Mouse (Mus musculus): ENCODE measurements around the gene Pim2.

The Pim2 gene

DNA sequence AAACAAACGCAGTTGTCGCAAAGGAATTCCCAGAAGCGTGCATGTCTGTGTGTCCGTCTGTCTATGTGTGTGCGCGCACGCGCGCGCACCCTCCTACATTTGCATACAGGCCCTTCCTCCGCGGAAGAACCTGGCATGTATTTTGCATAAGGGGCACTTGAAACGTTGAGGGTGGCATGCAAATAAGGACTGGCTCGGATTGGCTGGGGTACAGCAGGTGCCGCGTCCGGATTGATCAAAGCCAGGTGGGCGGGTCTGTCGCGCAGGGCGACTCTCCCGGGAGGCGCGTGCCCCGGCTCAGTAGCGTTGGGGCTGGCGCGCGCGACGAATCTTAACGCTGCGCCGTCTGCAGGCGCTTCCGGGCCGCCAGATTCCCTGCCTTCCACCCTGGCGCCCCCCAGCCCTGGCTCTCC, at the start of gene Pim2:
Gene Pim2 (plus strand): TSS at position 256 of the 413 bp plus-strand sequence.
- DNase-seq (ENCODE audit: low spot score in 2 of 2) = peak; percentile 84 to 86

- no peak for DNase-seq (ENCODE audit: low spot score in 2 of 2)
These were observed 40.9 kb upstream of the Pim2 start for GRCm38 (mm10) chrX:7837146-7837545.

DNA sequence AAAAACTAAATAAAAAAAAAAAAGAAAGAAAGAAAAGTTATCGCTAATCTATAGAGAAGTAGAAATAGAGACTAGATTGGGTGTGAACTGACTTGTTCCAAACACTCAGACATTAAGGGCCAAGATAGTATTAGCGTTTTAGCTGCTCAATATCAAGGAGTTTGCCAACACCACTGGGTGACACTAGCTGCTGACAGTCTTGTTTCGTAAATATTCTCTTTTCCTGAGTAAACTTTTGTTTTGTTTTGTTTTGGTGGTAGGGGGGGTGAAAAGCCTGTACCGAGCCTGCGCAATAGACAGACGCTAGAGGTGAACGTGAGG, 37.3 kb upstream of the Pim2 start:
- no peak for DNase-seq (ENCODE audit: low spot score in 2 of 2)

- DNase-seq (ENCODE audit: low spot score in 2 of 2) = peak; percentile 92 to 94
These were observed 36.6 kb upstream of the Pim2 start, which contains the start of gene Otud5 for GRCm38 (mm10) chrX:7841163-7842162. Gene Otud5 (plus strand): TSS chrX:7841364.

DNA sequence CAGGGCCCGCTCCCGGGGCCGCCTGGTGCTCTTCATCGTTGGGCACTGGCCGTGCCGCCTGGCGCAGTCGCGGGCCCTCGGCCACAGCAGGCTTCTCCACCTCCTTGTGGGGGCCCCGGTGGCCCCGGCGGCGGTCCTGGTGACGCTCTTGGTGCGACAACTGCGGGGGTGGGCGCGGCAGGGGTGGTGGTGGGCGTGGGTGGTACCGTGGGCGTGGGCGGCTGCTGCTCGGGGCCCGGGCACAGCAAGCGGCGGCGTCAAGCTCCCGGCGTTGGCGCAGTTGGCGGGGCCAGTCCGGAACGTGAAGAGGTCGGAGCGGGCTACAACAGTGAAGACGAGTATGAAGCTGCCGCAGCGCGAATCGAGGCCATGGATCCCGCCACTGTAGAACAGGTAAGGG, 35.7 kb upstream of the Pim2 start:
- no peak for DNase-seq (ENCODE audit: low spot score in 2 of 2)

DNA sequence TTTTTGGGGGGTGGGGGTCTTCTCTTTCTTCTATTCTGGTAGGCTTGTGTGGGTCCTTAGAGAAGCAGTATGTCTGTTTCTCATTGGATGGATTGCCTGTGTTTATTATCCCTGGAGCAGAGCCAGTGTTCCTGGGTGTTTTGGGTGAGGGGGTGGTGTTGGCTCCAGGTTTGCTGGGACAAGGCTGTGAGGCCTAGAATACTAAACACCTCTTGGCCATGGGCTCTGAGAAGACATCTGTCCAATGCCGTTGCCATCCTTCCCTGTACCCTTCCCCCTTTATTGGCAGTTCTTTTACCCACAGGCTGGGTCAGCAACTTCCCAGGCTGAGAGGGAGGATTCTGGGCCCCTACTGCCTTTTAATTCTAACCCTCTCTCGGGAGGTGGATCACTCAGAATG, 30.2 kb upstream of the Pim2 start:
- DNase-seq (ENCODE audit: low spot score in 2 of 2) = peak in 1 of 2 experiments; percentile 9

DNA sequence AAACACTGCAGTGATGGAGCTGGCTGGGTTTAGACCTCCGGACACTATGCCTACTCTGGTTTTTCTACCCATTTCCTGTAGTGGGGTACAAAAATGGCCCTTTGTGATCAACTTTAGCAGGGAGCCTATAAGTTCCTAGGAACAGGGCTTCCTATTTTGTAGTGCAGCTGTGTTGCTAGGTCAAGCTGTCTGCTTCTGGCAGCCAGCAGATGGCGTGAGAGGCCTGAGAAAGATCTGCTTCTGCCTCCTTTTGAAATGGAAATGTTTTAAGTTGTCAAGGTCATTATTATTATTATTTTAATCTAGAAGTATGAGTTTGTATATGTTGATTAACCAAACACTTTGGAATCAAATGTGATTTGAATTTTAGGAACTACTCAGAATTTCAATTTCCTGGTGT, 23.5 kb upstream of the Pim2 start:
- peak in 1 of 2 experiments; percentile 41 for DNase-seq (ENCODE audit: low spot score in 2 of 2)

DNA sequence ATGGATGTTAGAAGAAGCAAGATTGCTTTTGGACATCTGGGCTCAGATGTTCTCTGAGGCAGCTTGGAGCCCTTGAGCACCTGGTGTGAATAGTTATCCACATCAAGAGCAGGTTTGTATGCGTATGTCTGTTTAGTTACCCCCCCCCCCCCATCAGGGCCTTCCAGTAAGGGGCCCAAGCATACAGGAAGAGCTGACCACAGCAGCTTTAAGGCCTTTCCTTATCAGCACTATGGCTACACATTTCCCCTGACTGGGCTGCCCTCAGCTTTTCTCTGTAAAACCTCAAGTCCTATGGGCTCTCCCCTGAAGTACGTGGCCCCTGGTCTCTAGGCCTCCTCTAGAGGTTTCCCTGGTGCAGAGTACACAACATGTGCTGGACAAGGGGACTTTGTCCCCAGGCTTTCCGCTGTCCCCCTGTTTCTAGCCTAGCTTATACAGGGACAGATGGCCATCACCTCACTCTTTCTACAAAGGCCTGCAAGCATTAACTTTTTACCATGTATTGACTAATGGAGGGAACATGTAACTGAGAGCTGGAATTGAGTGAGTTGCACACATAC, 18.8 kb upstream of the Pim2 start:
- no peak for DNase-seq (ENCODE audit: low spot score in 2 of 2)

GRCm38 (mm10) chrX:7863181-7863580, 14.9 kb upstream of the Pim2 start:
- DNase-seq (ENCODE audit: low spot score in 2 of 2) = no peak

DNA sequence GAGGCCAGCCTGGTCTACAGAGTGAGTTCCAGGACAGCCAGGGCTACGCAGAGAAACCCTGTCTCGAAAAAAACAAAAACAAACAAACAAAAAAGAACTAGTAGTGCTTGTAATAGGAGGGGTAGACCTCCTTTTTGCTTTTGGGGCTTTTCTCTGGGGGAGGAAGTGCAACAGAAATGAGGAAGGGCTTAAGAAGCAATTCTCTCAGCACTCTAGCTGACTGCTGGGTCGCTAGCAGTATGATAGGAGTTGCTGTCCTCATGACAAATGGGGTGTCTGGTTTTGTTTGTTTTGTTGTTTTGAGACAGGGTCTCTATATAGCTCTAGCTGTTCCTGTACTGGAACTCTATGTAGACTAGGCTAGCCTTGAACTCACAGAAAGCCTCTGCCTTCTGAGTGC, 13.5 kb upstream of the Pim2 start:
- DNase-seq (ENCODE audit: low spot score in 2 of 2) = no peak

- no peak for DNase-seq (ENCODE audit: low spot score in 2 of 2)
These were observed 12.7 kb upstream of the Pim2 start for GRCm38 (mm10) chrX:7865343-7865742.

DNA sequence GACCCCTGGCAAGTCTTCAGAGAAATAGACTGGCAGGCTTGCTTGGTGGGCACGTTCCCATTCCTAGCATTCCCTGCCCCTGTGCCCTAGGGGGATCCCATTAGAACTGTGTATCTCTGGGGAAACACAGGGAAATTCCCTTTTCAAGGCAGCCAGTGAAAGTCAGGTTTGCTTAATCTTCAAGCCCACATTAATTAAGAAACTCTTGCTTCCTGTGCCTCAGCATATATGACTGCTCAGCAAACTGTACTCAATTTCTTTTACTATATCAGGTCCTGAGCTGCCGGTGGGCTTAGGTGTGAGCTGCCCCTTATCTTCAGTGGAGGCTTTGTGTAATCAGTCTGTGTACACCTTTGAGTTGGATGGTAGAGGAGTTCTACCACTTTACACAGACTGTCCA, 12.3 kb upstream of the Pim2 start:
- no peak for DNase-seq (ENCODE audit: low spot score in 2 of 2)

GRCm38 (mm10) chrX:7867141-7867540, 10.9 kb upstream of the Pim2 start:
- no peak for DNase-seq (ENCODE audit: low spot score in 2 of 2)

GRCm38 (mm10) chrX:7868506-7868905, 9.6 kb upstream of the Pim2 start:
- no peak for DNase-seq (ENCODE audit: low spot score in 2 of 2)

- DNase-seq (ENCODE audit: low spot score in 2 of 2) = no peak
These were observed 8.2 kb upstream of the Pim2 start for GRCm38 (mm10) chrX:7869826-7870225.

DNA sequence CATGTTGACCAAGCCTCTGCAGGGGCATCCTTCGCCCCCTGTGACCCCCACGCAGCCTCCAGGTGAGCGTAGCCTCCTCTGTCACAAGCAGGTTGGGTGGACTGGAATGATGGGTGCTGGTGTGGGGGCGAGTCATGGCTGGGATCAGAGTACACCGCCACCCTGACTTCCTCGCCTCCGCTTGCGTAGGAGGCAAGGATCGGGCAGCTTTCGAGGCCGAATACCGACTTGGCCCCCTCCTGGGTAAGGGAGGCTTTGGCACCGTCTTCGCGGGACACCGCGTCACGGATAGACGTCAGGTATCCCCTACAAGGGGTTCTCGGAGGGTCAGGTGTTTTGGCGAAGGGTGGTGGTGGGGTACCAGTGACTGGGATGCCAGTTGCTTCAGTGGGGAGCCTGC, 433 bp downstream of the Pim2 start:
- peak in 1 of 2 experiments; percentile 26 for DNase-seq (ENCODE audit: low spot score in 2 of 2)

- peak; percentile 43 to 64 for DNase-seq (ENCODE audit: low spot score in 2 of 2)
These were observed 1.8 kb downstream of the Pim2 start for GRCm38 (mm10) chrX:7879819-7880218.

DNA sequence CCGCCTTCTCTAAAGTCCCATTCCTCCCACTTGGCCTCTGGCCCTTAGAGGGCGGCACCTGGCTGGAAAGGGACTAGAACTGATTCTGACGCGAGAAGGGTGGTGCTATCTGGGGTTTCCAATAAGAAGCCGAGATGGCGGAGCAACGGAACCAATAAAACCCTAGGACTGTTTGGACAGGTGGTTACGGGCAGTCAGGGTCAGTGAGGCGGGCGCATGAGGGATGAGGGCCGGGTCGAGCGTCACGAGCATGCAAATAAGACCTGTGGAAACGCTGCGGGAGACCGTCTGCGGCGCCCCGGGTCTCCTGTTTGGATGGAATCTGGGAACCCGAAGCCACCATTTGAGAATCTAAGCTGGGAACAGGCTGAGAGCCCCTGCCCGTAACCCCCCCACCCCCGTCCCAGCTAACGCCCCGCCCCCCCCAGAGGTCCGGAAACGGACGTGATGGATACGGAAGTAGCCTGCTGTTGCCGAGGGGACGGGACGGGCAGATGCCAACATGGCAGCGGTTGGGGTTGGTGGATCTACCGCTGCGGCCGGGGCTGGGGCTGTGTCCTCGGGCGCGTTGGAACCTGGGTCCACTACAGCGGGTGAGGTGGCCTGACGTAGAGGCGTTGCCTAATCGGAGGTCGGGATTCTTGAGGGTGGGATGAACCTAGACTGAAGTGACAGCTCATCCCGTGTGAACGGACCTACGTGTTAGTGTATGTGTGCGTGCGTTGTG, 5.9 kb downstream of the Pim2 start, which contains the start of gene Slc35a2:
Gene Slc35a2 (plus strand): TSS at position 188 of the 727 bp plus-strand sequence.
- DNase-seq (ENCODE audit: low spot score in 2 of 2) = peak; percentile 73 to 86

DNA sequence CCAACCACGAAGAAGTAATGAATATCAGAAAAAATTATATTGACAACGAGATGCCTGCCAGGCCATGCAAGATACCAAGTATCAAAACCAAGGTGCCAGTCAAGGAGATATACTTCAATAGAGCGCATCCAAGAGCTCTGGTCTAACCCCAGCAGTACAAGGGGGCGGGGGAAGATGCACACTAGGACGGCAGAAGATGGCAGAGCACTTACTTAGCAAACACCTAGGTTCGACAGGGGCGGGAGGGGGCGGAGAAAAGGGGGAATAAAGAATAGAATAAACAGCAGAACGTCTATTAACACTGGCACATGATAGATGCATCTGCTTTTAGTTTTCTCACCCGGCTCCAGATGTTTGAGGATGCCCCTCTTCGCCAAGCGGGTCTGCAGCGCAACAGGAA, 20.1 kb downstream of the Pim2 start:
- no peak for DNase-seq (ENCODE audit: low spot score in 2 of 2)

DNA sequence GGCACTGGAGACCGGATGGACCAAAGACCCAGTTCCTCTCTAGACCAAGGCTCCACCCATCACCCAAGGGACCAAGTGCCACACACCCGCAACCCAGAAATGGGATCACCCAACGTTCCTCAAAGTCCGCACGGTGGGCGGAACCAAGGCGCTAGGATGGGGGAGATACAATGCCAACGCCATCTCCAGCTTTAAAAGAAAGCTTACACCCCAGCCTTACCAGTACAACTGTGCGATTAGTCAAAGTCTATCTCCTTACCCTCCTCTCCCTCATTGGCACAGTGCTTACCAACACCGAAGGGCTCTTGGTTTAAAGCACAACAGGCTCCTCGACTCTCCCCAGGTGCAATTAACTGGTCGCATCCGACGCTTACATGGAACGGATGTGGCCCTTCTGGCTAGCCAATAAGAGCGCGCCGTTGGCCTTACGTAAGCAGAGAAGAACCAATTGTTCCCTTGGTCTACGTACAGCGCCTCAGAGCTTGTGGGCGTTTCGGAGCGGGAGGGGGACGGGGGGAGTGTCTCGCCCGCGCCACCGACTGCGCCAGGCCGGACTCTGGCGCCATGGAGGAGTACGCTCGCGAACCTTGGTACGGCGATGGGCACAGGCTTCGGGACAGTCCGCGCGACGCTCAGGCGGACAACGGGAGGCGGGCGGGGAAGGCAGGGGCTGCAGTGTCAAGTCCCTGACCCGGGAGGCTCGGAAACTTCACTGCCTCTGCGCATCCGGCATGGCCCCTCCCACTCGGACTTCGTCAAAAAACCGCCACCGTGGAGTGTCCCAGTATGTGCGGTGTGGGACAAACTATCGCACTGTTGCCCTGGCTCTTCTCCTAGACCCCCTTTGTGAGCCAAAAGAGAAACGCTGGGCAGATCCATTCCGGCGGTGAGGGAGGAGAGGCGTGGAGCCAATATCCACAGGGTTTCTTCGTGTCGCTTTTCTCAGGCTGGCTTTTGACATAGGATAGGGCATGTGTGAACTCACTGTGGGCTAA, 21.1 kb downstream of the Pim2 start, which contains the start of the genes Pqbp1 and Timm17b:
Gene Pqbp1 (minus strand): TSS at position 390 of the 995 bp plus-strand sequence.
Gene Timm17b (plus strand): TSS at position 478 of the 995 bp plus-strand sequence.
- peak; percentile 80 to 88 for DNase-seq (ENCODE audit: low spot score in 2 of 2)

- no peak for DNase-seq (ENCODE audit: low spot score in 2 of 2)
These were observed 26.4 kb downstream of the Pim2 start for GRCm38 (mm10) chrX:7904441-7904840.

Data from left cerebral cortex, adult 9 months (tissue).